Mouse (Mus musculus) layer of hippocampus, postnatal 14 days (tissue): ENCODE measurements around the gene Scfd2. TPM values are rescaled to one million over a fixed set of nuclear protein-coding genes. Genes with fewer than 3 reads are reported as not detected.

Experiments used
- DNase-seq, 2 experiments: peaks; one replicate each; pipeline ENCODE4 v3.0.0; 2021 to 2022; ENCODE audit warnings: low spot score in 2 of 2, mixed read lengths in 1 of 2
- total RNA-seq, 2 experiments: library from RNA; stranded (reverse); gene quantifications; 2 replicates each; pipeline ENCODE4 v1.2.3; 2021

Scfd2 gene
- total RNA-seq, 2 experiments from 2014 or later: 27.1 to 29.9 TPM

GRCm38 (mm10) chr5:74188076-74188475 lies 343.5 kb downstream of the Scfd2 start:
- no peak for DNase-seq

DNA sequence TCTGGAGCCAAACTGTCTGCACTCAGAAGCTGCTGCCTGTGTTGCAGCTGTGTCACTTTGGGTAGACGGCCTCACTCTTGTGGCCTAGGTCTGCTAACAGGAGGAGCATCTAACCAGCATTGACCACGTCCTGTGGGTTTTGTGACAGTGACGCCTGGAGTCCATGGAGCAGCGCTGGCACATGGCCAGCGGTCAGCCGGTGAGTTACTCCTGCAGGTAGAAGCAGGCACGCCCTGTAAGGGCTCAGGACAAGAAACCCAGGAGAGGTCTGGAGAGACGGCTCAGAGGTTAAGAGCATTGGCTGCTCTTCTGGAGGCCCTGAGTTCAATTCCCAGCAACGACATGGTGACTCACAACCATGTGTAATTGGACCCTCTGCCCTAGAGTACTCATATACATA lies 347.0 kb downstream of the Scfd2 start:
- DNase-seq: no peak

- DNase-seq: no peak
Observed at GRCm38 (mm10) chr5:74183118-74183517, 348.4 kb downstream of the Scfd2 start.

- DNase-seq: no peak
Observed at GRCm38 (mm10) chr5:74180216-74180615, 351.3 kb downstream of the Scfd2 start.

- no peak for DNase-seq
Observed at GRCm38 (mm10) chr5:74175526-74176270, 355.9 kb downstream of the Scfd2 start.

GRCm38 (mm10) chr5:74173162-74173844 lies 358.3 kb downstream of the Scfd2 start:
- DNase-seq: peak in 1 of 2 experiments; percentile 20

- DNase-seq: no peak
Observed at GRCm38 (mm10) chr5:74172208-74172607, 359.4 kb downstream of the Scfd2 start.

GRCm38 (mm10) chr5:74171768-74172167 lies 359.8 kb downstream of the Scfd2 start:
- no peak for DNase-seq

- no peak for DNase-seq
Observed at GRCm38 (mm10) chr5:74168085-74168484, 363.5 kb downstream of the Scfd2 start.

GRCm38 (mm10) chr5:74166642-74167041 lies 364.9 kb downstream of the Scfd2 start:
- DNase-seq: no peak

GRCm38 (mm10) chr5:74164547-74164946 lies 367.0 kb downstream of the Scfd2 start:
- no peak for DNase-seq

GRCm38 (mm10) chr5:74163141-74163540 lies 368.4 kb downstream of the Scfd2 start:
- DNase-seq: no peak

DNA sequence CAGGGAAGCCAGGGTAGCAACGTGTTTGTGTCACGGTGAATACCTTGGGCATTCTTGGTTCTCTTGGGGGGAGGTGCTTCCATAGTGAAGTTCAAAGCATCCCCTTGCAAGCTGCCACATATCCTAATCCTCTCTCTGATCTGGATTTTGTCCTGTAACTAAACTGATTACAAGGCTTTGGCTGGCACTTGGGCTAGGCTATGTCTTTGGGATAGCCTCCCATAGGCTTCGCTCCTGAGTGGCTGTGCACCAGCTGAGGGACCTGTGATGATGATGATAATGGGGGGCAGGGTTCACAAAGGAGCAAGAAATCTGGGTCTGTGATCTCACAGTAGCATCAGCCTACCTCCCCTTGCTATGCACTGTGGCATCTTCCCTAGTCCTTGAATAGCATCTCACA lies 369.5 kb downstream of the Scfd2 start:
- no peak for DNase-seq

DNA sequence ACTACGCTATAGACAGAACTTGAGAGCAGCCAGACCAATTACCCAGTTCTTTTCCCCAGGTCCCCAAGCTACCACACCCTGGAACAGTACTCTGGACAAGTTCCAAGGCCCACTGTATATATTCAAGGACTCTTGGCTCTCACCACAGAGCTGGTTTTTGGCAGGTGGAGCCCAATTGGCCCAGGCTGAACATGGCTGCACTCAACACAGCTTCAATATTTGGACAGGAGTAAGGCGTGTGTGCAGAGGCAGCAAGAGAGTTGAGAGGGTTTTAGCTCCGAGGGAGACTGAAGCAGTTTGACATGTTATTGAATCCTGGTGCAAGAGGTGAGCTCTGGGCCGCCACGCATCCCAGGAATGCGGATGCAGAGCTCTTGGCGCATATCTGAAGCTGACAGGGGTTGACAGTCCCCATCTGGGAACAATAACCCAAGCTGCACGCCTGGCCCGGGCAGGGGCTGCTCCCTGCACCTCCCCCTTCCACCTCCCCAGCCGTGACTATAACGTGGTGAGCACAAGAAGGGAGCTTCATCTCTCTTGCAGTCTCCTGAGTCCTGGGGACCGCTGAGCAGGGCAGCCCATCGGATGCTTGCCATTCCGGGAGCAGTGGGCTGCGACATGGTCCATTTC lies 370.1 kb downstream of the Scfd2 start:
- no peak for DNase-seq

- no peak for DNase-seq
Observed at GRCm38 (mm10) chr5:74160349-74160748, 371.2 kb downstream of the Scfd2 start.

DNA sequence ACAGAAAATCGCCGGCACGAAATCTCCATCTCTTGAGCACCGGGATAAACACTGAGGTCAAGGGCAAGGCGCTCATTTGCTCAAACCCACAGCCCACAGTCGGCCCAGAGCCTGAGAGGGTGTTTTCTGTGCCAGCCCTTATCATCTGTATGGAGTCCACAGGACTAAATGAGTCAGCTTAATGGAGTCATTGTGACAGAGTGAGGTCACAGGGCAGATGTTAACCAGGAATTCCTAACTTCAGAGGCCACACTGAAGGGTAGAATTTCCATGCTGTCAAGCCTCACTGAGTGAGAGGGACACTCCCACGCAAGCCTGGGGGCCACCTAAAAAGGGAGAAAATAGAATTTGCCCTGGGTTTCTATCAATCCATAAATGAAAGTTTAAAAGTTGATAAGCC lies 371.7 kb downstream of the Scfd2 start:
- no peak for DNase-seq

DNA sequence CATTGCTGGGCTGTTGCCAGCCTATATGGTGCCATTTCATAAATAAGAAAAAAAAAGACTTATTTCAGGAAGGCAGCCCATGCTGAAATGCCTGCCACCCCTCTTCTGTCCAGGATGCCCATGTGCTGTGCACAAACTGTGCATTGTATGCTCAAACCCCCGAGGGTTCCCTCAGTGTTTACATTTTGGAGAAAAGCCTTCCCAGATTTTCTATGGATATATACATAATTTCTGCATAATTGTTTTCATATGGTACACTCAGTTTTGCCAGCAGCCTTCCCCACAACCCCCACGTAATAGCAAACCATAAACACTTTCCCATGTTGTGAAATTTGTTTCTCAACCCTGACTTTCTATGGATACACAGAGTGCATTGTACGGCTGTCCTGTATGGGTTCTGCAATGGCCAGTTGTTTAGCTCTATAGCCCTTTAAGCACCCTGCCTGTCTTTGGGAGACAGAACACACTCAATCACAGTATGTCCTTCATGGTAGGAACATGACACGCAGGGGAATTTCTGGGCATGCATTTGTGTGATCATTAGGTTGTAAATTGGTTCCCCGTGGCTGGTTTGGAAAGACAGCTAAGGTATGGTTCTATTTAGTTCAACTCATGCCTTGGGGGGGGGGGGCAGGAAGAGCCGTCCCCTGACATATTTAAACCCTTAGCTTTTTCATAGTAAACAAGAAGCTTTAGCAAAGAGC lies 372.5 kb downstream of the Scfd2 start:
- DNase-seq: no peak

DNA sequence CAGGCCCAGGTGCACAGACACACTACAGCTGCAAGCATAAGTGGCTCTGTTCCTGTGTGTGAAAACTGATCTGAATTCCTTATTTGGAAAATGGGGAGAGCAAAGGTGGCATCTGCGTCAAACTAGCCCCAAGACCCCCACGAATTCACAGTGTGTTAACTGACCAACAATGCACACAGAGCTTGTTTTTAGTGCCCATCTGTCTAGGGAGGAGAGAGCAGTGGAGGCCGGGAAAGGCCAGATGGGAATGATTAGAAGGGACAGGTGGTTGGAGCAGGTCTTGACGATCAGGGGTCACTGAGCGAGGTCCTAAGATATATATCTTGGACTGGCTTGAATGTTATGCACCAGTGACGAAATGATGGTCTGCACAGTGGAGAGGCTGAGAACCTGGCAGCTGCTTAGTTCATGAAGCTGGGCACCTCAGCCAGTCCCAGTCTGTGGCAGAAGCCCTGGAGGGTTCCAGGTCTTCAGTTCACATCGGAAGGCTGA lies 375.7 kb downstream of the Scfd2 start:
- DNase-seq: no peak
